Mouse (Mus musculus): ENCODE measurements around the gene Eml6. TPM values are rescaled to one million over a fixed set of nuclear protein-coding genes. Genes with fewer than 3 reads are reported as not detected.

Eml6 gene
- polyA plus RNA-seq, 1 experiment from 2014 or later = 0.88 TPM

DNA sequence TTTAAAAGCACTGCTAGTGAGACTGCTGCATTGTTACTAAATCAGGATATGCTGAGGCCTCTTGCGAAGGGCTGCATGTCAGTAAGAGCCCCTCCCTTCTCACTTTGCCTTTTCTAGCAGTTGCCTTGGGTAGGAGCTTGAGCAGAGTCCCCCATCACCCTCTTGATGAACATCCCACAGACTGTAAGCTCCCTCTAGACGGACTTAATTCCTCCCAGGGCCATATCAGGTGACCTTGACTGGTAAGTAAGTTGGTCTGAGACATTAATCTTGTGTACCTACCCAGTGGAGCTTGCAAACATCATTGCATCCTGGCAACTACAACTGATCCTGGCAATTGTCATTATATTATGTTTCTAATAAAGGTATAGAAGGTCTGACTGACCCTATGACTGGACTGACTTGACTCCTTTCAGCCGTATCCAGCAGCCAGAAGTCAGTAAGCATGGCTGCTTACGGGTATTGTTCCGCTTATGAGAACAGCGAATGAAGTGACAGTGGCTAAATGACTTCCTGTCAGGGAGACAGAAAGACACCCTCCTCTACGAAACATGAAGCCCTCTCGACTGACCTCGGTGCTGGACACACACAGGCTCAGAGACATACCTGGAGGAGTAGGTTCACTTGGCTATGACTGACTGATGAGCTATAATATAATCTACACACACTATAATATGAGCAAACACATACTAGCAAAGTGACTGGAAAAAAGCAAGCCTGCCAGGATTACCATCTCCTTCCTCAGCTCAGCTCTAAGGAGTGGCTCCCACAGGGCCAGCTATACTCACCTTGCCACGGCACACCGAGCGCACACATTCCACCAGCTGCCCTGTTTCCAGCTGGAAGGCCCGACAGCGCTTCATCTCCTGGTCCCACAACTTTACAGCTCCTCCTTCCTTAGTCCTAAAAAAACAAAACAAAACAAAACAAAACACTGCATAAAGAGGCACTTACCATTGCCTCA is 273.9 kb downstream of the Eml6 start:
- Histone ChIP-seq H3K27me3 (ENCODE audit: control insufficient read depth, insufficient read depth, low read length) (no peaks in the 10 kb centered on the region), H3K4me1 (ENCODE audit: control insufficient read depth, insufficient read depth, low read length) (peaks cover 6% of the 10 kb centered on the region; the same call in 1 of the 2 replicates), H3K4me3 (ENCODE audit: low read length) (no peak overlapping the region), H3K9me3 (replicated peaks; ENCODE audit: control insufficient read depth, low read length) (no peaks in the 10 kb centered on the region), H3K4me2 (ENCODE audit: low read depth, low read length) (no peak overlapping the region), H3K27ac (ENCODE audit: low read length) (no peak overlapping the region), H3K36me3 (ENCODE audit: control insufficient read depth, insufficient read depth) (peaks cover under 1% of the 10 kb centered on the region; the same call in 1 of the 2 replicates), H3K9ac (ENCODE audit: low read length) (no peak overlapping the region)
- 82% methylated on average over 14 of the region's 14 CpGs for WGBS
- ATAC-seq (replicated peaks; ENCODE audit: extremely low read depth, insufficient read depth, low FRiP score) = no peak

- Histone ChIP-seq H3K27me3 (ENCODE audit: control insufficient read depth, insufficient read depth, low read length) (no peaks in the 10 kb centered on the region), H3K9ac (ENCODE audit: low read length) (no peak overlapping the region), H3K4me1 (ENCODE audit: control insufficient read depth, insufficient read depth, low read length) (0 out of 2 replicates have a peak, but pooled peaks cover 4% of the 10 kb centered on the region), H3K4me3 (ENCODE audit: low read length) (no peak overlapping the region), H3K27ac (ENCODE audit: low read length) (no peak overlapping the region), H3K36me3 (ENCODE audit: control insufficient read depth, insufficient read depth) (peaks cover 9% of the 10 kb centered on the region), H3K9me3 (replicated peaks; ENCODE audit: control insufficient read depth, low read length) (no peaks in the 10 kb centered on the region), H3K4me2 (ENCODE audit: low read depth, low read length) (no peak overlapping the region)
- no peak for ATAC-seq (replicated peaks; ENCODE audit: extremely low read depth, insufficient read depth, low FRiP score)
- 87% methylated on average over 2 of the region's 2 CpGs for WGBS
These were observed 274.8 kb downstream of the Eml6 start for GRCm38 (mm10) chr11:29751013-29751412.

GRCm38 (mm10) chr11:29749468-29749829 is 276.4 kb downstream of the Eml6 start:
- H3K4me1 ChIP-seq (ENCODE audit: control insufficient read depth, insufficient read depth, low read length) = 0 out of 2 replicates have a peak, but pooled peaks cover 4% of the 10 kb centered on the region
- H3K27ac ChIP-seq (ENCODE audit: low read length) = no peak overlapping the region
- 97% methylated on average over 1 of the region's 1 CpGs for WGBS
- H3K9me3 ChIP-seq (replicated peaks; ENCODE audit: control insufficient read depth, low read length) = no peaks in the 10 kb centered on the region
- ATAC-seq (replicated peaks; ENCODE audit: extremely low read depth, insufficient read depth, low FRiP score) = no peak
- no peak overlapping the region for H3K4me3 ChIP-seq (ENCODE audit: low read length)
- no peak overlapping the region for H3K4me2 ChIP-seq (ENCODE audit: low read depth, low read length)
- no peaks in the 10 kb centered on the region for H3K27me3 ChIP-seq (ENCODE audit: control insufficient read depth, insufficient read depth, low read length)
- no peak overlapping the region for H3K9ac ChIP-seq (ENCODE audit: low read length)
- peaks cover 16% of the 10 kb centered on the region for H3K36me3 ChIP-seq (ENCODE audit: control insufficient read depth, insufficient read depth)

DNA sequence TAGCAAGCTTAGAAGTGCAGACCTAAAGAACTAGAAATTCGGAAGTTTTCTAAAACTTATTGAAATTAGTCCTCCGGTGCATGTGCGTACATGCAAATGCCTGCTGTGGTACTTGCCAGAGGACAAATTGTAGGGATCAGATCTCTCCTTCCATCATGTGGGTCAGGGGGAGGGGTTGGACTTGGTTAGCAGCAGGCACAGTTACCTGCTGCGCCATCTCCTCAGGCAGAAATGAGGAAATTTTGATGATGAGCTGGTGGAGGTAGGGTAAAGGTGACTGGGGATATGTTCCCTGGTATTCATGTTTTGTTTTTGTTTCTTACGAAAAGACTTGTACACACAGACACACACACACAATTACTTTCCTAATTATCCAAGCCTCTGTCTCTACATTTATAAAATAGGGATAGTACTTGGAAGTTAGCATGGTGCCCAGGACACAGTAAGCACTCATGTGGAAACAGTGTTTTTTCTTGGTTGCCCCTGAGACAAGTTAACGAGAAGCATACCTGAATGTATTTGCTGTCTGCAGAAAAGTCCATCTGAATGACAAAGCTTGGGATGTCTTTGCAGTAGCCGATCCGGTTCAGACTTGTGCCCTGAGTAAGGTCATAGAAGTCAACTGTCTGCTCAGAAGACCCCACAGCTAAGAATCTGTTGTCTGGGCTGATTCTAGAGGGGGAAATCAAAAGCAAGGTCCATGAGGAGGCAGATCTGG is 276.9 kb downstream of the Eml6 start:
- H3K9me3 ChIP-seq (replicated peaks; ENCODE audit: control insufficient read depth, low read length) = no peaks in the 10 kb centered on the region
- 89% methylated on average over 8 of the region's 8 CpGs for WGBS
- H3K4me3 ChIP-seq (ENCODE audit: low read length) = no peak overlapping the region
- no peak for ATAC-seq (replicated peaks; ENCODE audit: extremely low read depth, insufficient read depth, low FRiP score)
- 0 out of 2 replicates have a peak, but pooled peaks cover 4% of the 10 kb centered on the region for H3K4me1 ChIP-seq (ENCODE audit: control insufficient read depth, insufficient read depth, low read length)
- H3K27me3 ChIP-seq (ENCODE audit: control insufficient read depth, insufficient read depth, low read length) = no peaks in the 10 kb centered on the region
- H3K4me2 ChIP-seq (ENCODE audit: low read depth, low read length) = no peak overlapping the region
- H3K27ac ChIP-seq (ENCODE audit: low read length) = no peak overlapping the region
- peaks cover 18% of the 10 kb centered on the region for H3K36me3 ChIP-seq (ENCODE audit: control insufficient read depth, insufficient read depth)
- H3K9ac ChIP-seq (ENCODE audit: low read length) = no peak overlapping the region

DNA sequence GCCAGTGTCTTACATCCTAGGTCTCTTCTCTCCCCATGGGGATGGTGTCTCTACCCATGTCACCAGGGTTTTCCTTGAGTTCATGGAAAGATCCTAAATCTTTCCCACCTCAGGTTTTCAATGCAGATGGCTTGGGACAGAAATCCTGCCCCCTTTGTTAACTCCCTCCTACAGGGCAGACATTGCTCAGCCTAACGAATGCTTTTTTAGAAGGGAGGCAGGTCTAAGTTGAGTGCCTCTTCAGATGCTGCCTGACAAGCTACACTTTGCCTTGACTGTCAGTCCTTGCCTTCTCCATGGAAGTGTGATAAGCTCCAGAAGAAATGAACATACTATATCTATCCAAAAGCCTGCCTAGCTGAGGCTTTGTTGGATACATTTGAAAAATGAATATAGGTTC is 278.0 kb downstream of the Eml6 start:
- Histone ChIP-seq H3K27ac (ENCODE audit: low read length) (no peak overlapping the region), H3K4me1 (ENCODE audit: control insufficient read depth, insufficient read depth, low read length) (0 out of 2 replicates have a peak, but pooled peaks cover 4% of the 10 kb centered on the region), H3K9ac (ENCODE audit: low read length) (no peak overlapping the region), H3K4me2 (ENCODE audit: low read depth, low read length) (no peak overlapping the region), H3K27me3 (ENCODE audit: control insufficient read depth, insufficient read depth, low read length) (no peaks in the 10 kb centered on the region), H3K9me3 (replicated peaks; ENCODE audit: control insufficient read depth, low read length) (no peaks in the 10 kb centered on the region), H3K4me3 (ENCODE audit: low read length) (no peak overlapping the region), H3K36me3 (ENCODE audit: control insufficient read depth, insufficient read depth) (peaks cover 21% of the 10 kb centered on the region)
- ATAC-seq (replicated peaks; ENCODE audit: extremely low read depth, insufficient read depth, low FRiP score) = no peak
- WGBS = 44% methylated on average over 1 of the region's 1 CpGs

- WGBS = 92% methylated on average over 3 of the region's 3 CpGs
- Histone ChIP-seq H3K27me3 (ENCODE audit: control insufficient read depth, insufficient read depth, low read length) (no peaks in the 10 kb centered on the region), H3K27ac (ENCODE audit: low read length) (no peak overlapping the region), H3K4me1 (ENCODE audit: control insufficient read depth, insufficient read depth, low read length) (0 out of 2 replicates have a peak, but pooled peaks cover 4% of the 10 kb centered on the region), H3K9me3 (replicated peaks; ENCODE audit: control insufficient read depth, low read length) (no peaks in the 10 kb centered on the region), H3K4me2 (ENCODE audit: low read depth, low read length) (no peak overlapping the region), H3K9ac (ENCODE audit: low read length) (no peak overlapping the region), H3K4me3 (ENCODE audit: low read length) (no peak overlapping the region), H3K36me3 (ENCODE audit: control insufficient read depth, insufficient read depth) (peaks cover 24% of the 10 kb centered on the region)
- no peak for ATAC-seq (replicated peaks; ENCODE audit: extremely low read depth, insufficient read depth, low FRiP score)
These were observed 278.5 kb downstream of the Eml6 start for GRCm38 (mm10) chr11:29747365-29747764.

GRCm38 (mm10) chr11:29746203-29746602 is 279.6 kb downstream of the Eml6 start:
- no peak for ATAC-seq (replicated peaks; ENCODE audit: extremely low read depth, insufficient read depth, low FRiP score)
- Histone ChIP-seq H3K36me3 (ENCODE audit: control insufficient read depth, insufficient read depth) (peaks cover 28% of the 10 kb centered on the region), H3K27ac (ENCODE audit: low read length) (no peak overlapping the region), H3K4me2 (ENCODE audit: low read depth, low read length) (no peak overlapping the region), H3K9me3 (replicated peaks; ENCODE audit: control insufficient read depth, low read length) (no peaks in the 10 kb centered on the region), H3K27me3 (ENCODE audit: control insufficient read depth, insufficient read depth, low read length) (no peaks in the 10 kb centered on the region), H3K9ac (ENCODE audit: low read length) (no peak overlapping the region), H3K4me3 (ENCODE audit: low read length) (no peak overlapping the region), H3K4me1 (ENCODE audit: control insufficient read depth, insufficient read depth, low read length) (no peaks in the 10 kb centered on the region)
- WGBS = 83% methylated on average over 9 of the region's 9 CpGs

GRCm38 (mm10) chr11:29745513-29745912 is 280.3 kb downstream of the Eml6 start:
- Histone ChIP-seq H3K4me2 (ENCODE audit: low read depth, low read length) (no peak overlapping the region), H3K36me3 (ENCODE audit: control insufficient read depth, insufficient read depth) (peaks cover 28% of the 10 kb centered on the region), H3K27me3 (ENCODE audit: control insufficient read depth, insufficient read depth, low read length) (no peaks in the 10 kb centered on the region), H3K9ac (ENCODE audit: low read length) (no peak overlapping the region), H3K4me3 (ENCODE audit: low read length) (no peak overlapping the region), H3K27ac (ENCODE audit: low read length) (no peak overlapping the region), H3K9me3 (replicated peaks; ENCODE audit: control insufficient read depth, low read length) (no peaks in the 10 kb centered on the region), H3K4me1 (ENCODE audit: control insufficient read depth, insufficient read depth, low read length) (no peaks in the 10 kb centered on the region)
- ATAC-seq (replicated peaks; ENCODE audit: extremely low read depth, insufficient read depth, low FRiP score) = no peak
- WGBS = 73% methylated on average over 2 of the region's 2 CpGs

Data from heart, embryonic 16.5 days (tissue).